Mouse (Mus musculus) small intestine, adult 2 months (tissue): Measurements from ENCODE around the gene Gm20696.

Experiments
- CTCF ChIP-seq: fragments of 200-500 bp; IDR thresholded peaks from 2 replicates; pipeline ENCODE4 v1.5.1; 2012; ENCODE audit warnings: low read depth, mild to moderate bottlenecking, control low read depth, inconsistent platforms, low read length, moderate library complexity, mixed read lengths; ENCODE audit not compliant: insufficient replicate concordance, insufficient read length; ENCODE audit errors: extremely low read depth
- POLR2A ChIP-seq: fragments of 200-500 bp; IDR thresholded peaks from 2 replicates; pipeline ENCODE4 v1.6.1; 2012; ENCODE audit warnings: low read depth, mild to moderate bottlenecking, control low read depth, inconsistent platforms, low read length, moderate library complexity

- TF ChIP-seq POLR2A = no peak
- TF ChIP-seq CTCF = no peak
Measured at GRCm38 (mm10) chr6:99660443-99660842, 6.2 kb downstream of the Gm20696 start.
